Mouse (Mus musculus): ENCODE measurements around the gene 1700008O03Rik. TPM values are rescaled to one million over a fixed set of nuclear protein-coding genes. Genes with fewer than 3 reads are reported as not detected.

The 1700008O03Rik gene
- polyA plus RNA-seq, 1 experiment from 2014 or later, result 1.5 TPM

DNA sequence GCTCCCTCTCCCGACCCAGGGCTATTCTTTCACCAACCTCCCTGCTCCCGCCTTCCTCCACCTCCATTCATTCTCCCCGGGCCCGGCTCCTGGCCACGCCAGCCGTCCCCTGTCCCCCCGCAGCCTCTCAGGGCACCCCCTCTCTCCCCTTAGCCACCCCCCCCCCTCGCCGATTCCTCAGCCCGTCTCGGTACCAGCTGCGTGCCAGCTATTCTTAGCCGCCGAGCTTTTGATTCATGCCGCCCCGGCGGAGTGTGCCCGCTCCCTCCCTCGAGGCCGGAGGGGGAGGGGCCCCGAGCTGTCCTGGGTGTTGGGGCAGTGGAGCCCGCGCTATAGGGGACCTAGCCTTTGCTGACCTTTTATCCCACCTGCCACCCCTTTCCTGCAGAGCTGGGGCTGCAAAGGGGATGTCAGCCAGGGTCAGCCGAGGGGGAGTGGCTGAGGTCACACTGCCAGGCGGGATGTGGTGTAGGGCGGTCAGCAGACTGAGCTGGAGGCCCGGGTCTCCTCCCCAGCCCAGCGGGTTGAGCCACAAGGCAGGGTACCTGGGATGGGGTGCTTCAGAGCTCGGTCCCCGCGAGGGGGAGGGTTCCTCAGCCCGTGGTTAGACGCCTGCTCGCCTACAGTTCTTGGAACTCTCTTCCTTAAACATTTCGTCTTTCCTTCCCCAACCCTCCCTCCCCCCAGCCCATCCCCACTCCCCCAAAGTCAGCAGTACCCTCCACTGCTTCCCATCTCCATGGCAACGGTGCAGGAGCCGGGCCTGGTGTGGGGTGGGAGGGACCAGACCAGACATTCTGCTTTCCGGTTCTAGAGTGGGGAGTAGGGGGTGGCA, 74.5 kb downstream of the 1700008O03Rik start:
- peak; percentile 66 for ATAC-seq (ENCODE audit: low FRiP score)
- Histone ChIP-seq H3K9me3 (no peaks in the 10 kb centered on the region), H3K27ac (peak overlapping the region; percentile 74), H3K4me2 (peak overlapping the region; percentile 91), H3K27me3 (peaks cover 32% of the 10 kb centered on the region), H3K36me3 (replicated peaks) (peaks cover 22% of the 10 kb centered on the region), H3K9ac (peak overlapping the region; percentile 68), H3K4me1 (peaks cover 27% of the 10 kb centered on the region), H3K4me3 (replicated peaks) (peak overlapping the region; percentile 57)
- WGBS, result under 1% methylated on average over 38 of the region's 38 CpGs

DNA sequence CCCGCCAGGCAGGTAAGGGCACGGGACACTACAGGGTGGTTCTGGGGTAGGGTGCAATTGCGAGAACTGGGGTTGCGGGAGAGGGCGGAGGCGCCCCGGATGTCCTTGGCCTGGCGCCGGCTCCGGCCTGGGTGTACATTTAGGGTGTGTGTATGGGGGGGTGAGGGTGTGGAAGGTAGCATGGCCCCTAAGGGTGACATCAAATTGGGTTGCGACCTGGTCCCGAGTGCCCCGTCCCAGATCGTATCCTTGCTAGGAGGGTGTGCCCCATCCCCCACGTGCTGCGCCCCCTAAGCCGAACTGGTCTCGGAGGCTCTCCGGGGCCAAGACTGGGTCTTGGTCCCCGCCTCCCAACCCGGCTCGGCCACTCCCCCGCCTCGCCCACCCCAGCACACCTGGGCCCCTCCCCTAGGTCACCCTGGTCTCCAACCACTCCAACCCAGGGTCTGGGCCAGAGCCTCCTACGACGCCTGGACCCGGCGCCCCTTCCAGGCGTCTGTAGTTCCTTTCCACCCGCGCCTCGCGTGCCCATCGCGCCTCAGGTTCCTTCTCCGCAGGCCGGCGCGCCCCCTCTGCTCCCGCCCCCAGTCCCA, 75.2 kb downstream of the 1700008O03Rik start:
- Histone ChIP-seq H3K36me3 (replicated peaks) (peaks cover 19% of the 10 kb centered on the region), H3K27ac (peak overlapping the region; percentile 74), H3K27me3 (peaks cover 32% of the 10 kb centered on the region), H3K4me3 (replicated peaks) (peak overlapping the region; percentile 57), H3K4me1 (peaks cover 33% of the 10 kb centered on the region), H3K4me2 (peak overlapping the region; percentile 91), H3K9me3 (no peaks in the 10 kb centered on the region), H3K9ac (peak overlapping the region; percentile 68)
- under 1% methylated on average over 29 of the region's 40 CpGs for WGBS
- ATAC-seq (ENCODE audit: low FRiP score), result peak; percentile 35

Other genes starting within 250 kb of the 1700008O03Rik start
- gene Klk1b16, start 249.1 kb downstream of the 1700008O03Rik start, polyA plus RNA-seq (2016; fragmentation: Nextera tagmentation; extraction: Ambion mirVana), result not detected in 2 replicates
- gene Klk1b24, start 197.6 kb downstream of the 1700008O03Rik start, polyA plus RNA-seq (2016; fragmentation: Nextera tagmentation; extraction: Ambion mirVana), result not detected in 2 replicates
- gene Klk1b3, start 187.6 kb downstream of the 1700008O03Rik start, polyA plus RNA-seq (2016; fragmentation: Nextera tagmentation; extraction: Ambion mirVana), result not detected in 2 replicates
- gene Klk1b4, start 178.4 kb downstream of the 1700008O03Rik start, polyA plus RNA-seq (2016; fragmentation: Nextera tagmentation; extraction: Ambion mirVana), result not detected in 2 replicates
- not detected in 2 replicates for gene Klk1b5, start 169.9 kb downstream of the 1700008O03Rik start, polyA plus RNA-seq (2016; fragmentation: Nextera tagmentation; extraction: Ambion mirVana)
- not detected in 2 replicates for gene Klk1, start 160.5 kb downstream of the 1700008O03Rik start, polyA plus RNA-seq (2016; fragmentation: Nextera tagmentation; extraction: Ambion mirVana)
- not detected in 2 replicates for gene Gm36864, start 149.6 kb downstream of the 1700008O03Rik start, polyA plus RNA-seq (2016; fragmentation: Nextera tagmentation; extraction: Ambion mirVana)
- gene 1700028J19Rik, start 139.1 kb downstream of the 1700008O03Rik start, polyA plus RNA-seq (2016; fragmentation: Nextera tagmentation; extraction: Ambion mirVana), result 1.1 and 1.3 TPM in 2 replicates
- 195 and 203 TPM in 2 replicates for gene 2410002F23Rik, start 139.1 kb downstream of the 1700008O03Rik start, polyA plus RNA-seq (2016; fragmentation: Nextera tagmentation; extraction: Ambion mirVana)
- gene Acp4, start 128.4 kb downstream of the 1700008O03Rik start, polyA plus RNA-seq (2016; fragmentation: Nextera tagmentation; extraction: Ambion mirVana), result 0.11 and 0.17 TPM in 2 replicates
- not detected in 2 replicates for gene Gm15517, start 124.4 kb downstream of the 1700008O03Rik start, polyA plus RNA-seq (2016; fragmentation: Nextera tagmentation; extraction: Ambion mirVana)
- 2.5 and 2.9 TPM in 2 replicates for gene Clec11a, start 78.9 kb downstream of the 1700008O03Rik start, polyA plus RNA-seq (2016; fragmentation: Nextera tagmentation; extraction: Ambion mirVana)
- gene Shank1, start 75.6 kb downstream of the 1700008O03Rik start, polyA plus RNA-seq (2016; fragmentation: Nextera tagmentation; extraction: Ambion mirVana), result 7.7 and 8.0 TPM in 2 replicates
- gene Syt3, start 1.7 kb downstream of the 1700008O03Rik start, polyA plus RNA-seq (2016; fragmentation: Nextera tagmentation; extraction: Ambion mirVana), result 5.5 and 6.6 TPM in 2 replicates
- 10.6 and 12.0 TPM in 2 replicates for gene Lrrc4b, start 43.2 kb upstream of the 1700008O03Rik start, polyA plus RNA-seq (2016; fragmentation: Nextera tagmentation; extraction: Ambion mirVana)
- 4.8 TPM in 2 replicates for gene Aspdh, start 79.6 kb upstream of the 1700008O03Rik start, polyA plus RNA-seq (2016; fragmentation: Nextera tagmentation; extraction: Ambion mirVana)
- gene Josd2, start 82.2 kb upstream of the 1700008O03Rik start, polyA plus RNA-seq (2016; fragmentation: Nextera tagmentation; extraction: Ambion mirVana), result 47.2 and 56.8 TPM in 2 replicates
- gene Emc10, start 110.7 kb upstream of the 1700008O03Rik start, polyA plus RNA-seq (2016; fragmentation: Nextera tagmentation; extraction: Ambion mirVana), result 121 and 125 TPM in 2 replicates
- gene Fam71e1, start 110.8 kb upstream of the 1700008O03Rik start, polyA plus RNA-seq (2016; fragmentation: Nextera tagmentation; extraction: Ambion mirVana), result 29.8 and 34.2 TPM in 2 replicates
- gene Mybpc2, start 138.8 kb upstream of the 1700008O03Rik start, polyA plus RNA-seq (2016; fragmentation: Nextera tagmentation; extraction: Ambion mirVana), result 0.13 and 0.17 TPM in 2 replicates
- not detected in 2 replicates for gene Spib, start 146.3 kb upstream of the 1700008O03Rik start, polyA plus RNA-seq (2016; fragmentation: Nextera tagmentation; extraction: Ambion mirVana)
- 111 and 126 TPM in 2 replicates for gene Pold1, start 163.0 kb upstream of the 1700008O03Rik start, polyA plus RNA-seq (2016; fragmentation: Nextera tagmentation; extraction: Ambion mirVana)
- 72.7 and 73.5 TPM in 2 replicates for gene Nr1h2, start 168.1 kb upstream of the 1700008O03Rik start, polyA plus RNA-seq (2016; fragmentation: Nextera tagmentation; extraction: Ambion mirVana)
- gene Napsa, start 186.6 kb upstream of the 1700008O03Rik start, polyA plus RNA-seq (2016; fragmentation: Nextera tagmentation; extraction: Ambion mirVana), result 0.38 and 0.51 TPM in 2 replicates
- 1.7 and 1.9 TPM in 2 replicates for gene Kcnc3, start 204.8 kb upstream of the 1700008O03Rik start, polyA plus RNA-seq (2016; fragmentation: Nextera tagmentation; extraction: Ambion mirVana)

All from forebrain, embryonic 12.5 days (tissue).